Mouse (Mus musculus) megakaryocyte, embryonic 14.5 days (primary cell): Measurements from ENCODE around the gene Slc38a6. TPM values are rescaled to one million over a fixed set of nuclear protein-coding genes. Genes with fewer than 3 reads are reported as not detected.

Source experiments
- H3K27me3 ChIP-seq: replicated peaks from 2 replicates; pipeline ENCODE3; 2012; ENCODE audit warnings: inconsistent platforms
- H3K36me3 ChIP-seq: replicated peaks from 2 replicates; pipeline ENCODE3; 2012; ENCODE audit warnings: low read length, inconsistent platforms, mixed read lengths
- H3K4me1 ChIP-seq: 2 replicates; pipeline ENCODE4 v1.6.1; 2012; ENCODE audit warnings: inconsistent platforms
- H3K4me3 ChIP-seq: replicated peaks from 2 replicates; pipeline ENCODE3; 2012; ENCODE audit warnings: moderate library complexity, mild to moderate bottlenecking, inconsistent platforms
- H3K9me3 ChIP-seq: 2 replicates; pipeline ENCODE4 v1.6.1; 2012; ENCODE audit warnings: inconsistent platforms
- FLI1 ChIP-seq: IDR thresholded peaks from 2 replicates; pipeline ENCODE4 v1.6.1; 2012; ENCODE audit warnings: low read length, inconsistent platforms, mixed read lengths
- GATA1 ChIP-seq: IDR thresholded peaks from 3 replicates; pipeline ENCODE4 v1.6.1; 2012; ENCODE audit warnings: mixed read lengths, low read length, inconsistent platforms, borderline replicate concordance
- polyA plus RNA-seq: library from polyadenylated mRNA; stranded (reverse); fragments of >175 nt; gene quantifications from 2 replicates; pipeline ENCODE4 v1.2.3, GENCODE M21; 2012; ENCODE audit warnings: low replicate concordance; ENCODE audit not compliant: insufficient read depth

Slc38a6 gene
- polyA plus RNA-seq, 1 experiment: 2.8 TPM

DNA sequence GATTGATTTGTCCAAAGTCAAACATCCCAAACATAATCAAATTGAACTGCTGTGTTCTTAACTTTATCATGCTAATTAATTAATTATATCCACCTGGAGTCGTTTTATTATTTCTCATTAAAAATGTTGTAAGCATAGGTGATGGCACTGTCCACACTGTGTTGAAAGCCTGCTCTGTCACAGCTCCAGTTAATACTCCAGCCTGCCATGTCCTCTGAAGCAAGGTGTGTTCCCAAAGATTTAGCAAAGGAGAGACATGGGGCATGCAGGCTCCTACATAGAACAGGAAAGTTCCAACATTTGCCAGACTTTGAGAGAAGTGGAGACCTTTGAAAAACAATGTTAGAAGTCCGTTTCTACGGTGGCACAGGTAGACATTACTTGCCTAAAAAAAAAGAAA, 77.4 kb downstream of the Slc38a6 start:
- Histone ChIP-seq H3K36me3 (peaks cover 7% of the 10 kb centered on the region), H3K9me3 (no peaks in the 10 kb centered on the region), H3K4me3 (no peak overlapping the region), H3K4me1 (peaks cover 10% of the 10 kb centered on the region), H3K27me3 (peaks cover 18% of the 10 kb centered on the region)
- no peak for TF ChIP-seq GATA1
- TF ChIP-seq FLI1: no peak

DNA sequence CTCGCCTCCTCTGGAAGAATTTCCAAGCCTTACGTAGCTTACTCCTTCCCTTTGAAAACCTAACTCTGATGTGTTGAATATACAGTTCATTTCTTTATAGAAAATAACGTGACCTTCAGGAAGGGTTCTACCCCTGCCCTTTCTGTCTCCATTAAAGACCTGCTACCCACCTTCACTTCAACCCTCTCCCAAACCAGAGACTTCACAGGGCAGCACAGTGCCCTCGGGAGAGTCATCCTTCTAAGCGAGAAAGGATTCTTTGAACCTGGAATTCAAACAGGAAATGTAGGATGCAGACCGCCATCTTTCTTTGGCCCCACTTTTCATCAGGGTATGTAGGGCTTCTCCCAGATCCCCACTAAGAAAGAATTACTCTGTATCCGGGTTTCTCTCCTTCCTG, 80.0 kb downstream of the Slc38a6 start:
- no peaks in the 10 kb centered on the region for H3K36me3 ChIP-seq
- H3K9me3 ChIP-seq: no peaks in the 10 kb centered on the region
- TF ChIP-seq FLI1: no peak
- H3K27me3 ChIP-seq: peaks cover 33% of the 10 kb centered on the region
- no peak overlapping the region for H3K4me3 ChIP-seq
- no peaks in the 10 kb centered on the region; the same call in 1 of the 2 replicates for H3K4me1 ChIP-seq

DNA sequence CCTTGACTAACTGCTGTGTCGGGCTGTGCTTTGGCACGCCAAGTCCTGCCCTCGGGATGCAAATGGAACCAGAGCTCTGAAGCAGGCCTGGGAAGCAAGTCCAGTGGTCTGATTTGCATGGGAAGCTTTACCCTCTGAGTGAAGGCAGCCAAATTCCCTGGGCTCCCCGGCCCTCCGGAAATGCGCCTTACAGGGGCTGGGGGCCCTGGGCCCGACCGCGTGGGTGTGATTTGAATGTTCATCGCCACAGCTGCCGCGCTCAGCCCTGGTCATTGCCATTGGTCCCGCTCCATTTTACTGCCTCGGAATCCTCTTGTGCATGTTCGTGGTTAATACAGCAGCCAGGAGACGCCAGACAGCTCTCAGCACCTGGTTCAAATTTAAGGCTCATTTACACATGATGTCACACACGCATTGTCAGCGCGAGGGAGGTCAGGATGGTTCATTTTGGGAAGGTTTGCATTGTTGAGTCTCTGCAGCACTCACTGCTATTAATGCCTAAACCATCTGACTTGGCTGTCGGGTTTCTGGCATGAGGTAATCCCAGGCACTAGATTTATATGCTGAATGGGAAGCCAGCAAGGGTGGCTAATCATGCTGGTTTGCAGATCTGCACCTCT, 81.0 kb downstream of the Slc38a6 start:
- Histone ChIP-seq H3K27me3 (peaks cover 33% of the 10 kb centered on the region), H3K4me1 (peaks cover 6% of the 10 kb centered on the region), H3K36me3 (no peaks in the 10 kb centered on the region), H3K4me3 (no peak overlapping the region), H3K9me3 (no peaks in the 10 kb centered on the region)
- TF ChIP-seq GATA1 (no peak), FLI1 (no peak)

DNA sequence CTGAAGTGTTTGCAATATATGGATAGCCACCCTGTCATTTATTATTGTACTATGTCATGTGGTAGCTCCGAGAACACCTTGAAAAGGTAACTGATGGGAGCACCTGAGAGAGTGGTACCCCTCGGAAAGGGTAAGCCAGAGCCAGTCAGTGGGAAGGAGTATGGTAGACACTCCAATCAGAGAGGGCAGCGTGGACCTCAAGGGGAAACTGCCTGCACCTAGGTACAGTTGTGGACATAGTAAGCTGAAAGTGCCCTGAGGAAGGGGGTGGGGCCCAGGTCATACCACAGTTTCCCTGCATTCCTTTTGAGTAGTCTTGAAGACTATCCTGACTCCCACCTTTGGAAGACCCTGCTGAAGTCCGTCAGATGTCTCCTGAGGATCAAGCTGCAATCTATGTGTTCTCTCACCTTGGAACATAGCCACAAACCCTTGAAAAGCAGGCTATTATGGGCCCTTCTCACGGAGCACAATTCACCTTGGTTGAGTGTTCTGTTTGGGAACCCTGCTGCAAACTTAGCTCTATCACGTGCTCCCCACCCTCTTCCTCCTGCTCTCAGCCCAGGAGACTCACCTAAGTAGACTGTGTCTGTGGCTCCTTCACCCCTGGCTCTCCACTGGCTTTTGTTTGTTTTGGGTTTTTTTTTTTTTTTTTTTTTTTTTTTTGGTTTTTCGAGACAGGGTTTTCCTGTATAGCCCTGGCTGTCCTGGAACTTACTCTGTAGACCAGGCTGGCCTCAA, 82.5 kb downstream of the Slc38a6 start:
- Histone ChIP-seq H3K27me3 (peaks cover 33% of the 10 kb centered on the region), H3K36me3 (no peaks in the 10 kb centered on the region), H3K9me3 (no peaks in the 10 kb centered on the region), H3K4me1 (peaks cover 6% of the 10 kb centered on the region), H3K4me3 (no peak overlapping the region)
- no peak for TF ChIP-seq GATA1

DNA sequence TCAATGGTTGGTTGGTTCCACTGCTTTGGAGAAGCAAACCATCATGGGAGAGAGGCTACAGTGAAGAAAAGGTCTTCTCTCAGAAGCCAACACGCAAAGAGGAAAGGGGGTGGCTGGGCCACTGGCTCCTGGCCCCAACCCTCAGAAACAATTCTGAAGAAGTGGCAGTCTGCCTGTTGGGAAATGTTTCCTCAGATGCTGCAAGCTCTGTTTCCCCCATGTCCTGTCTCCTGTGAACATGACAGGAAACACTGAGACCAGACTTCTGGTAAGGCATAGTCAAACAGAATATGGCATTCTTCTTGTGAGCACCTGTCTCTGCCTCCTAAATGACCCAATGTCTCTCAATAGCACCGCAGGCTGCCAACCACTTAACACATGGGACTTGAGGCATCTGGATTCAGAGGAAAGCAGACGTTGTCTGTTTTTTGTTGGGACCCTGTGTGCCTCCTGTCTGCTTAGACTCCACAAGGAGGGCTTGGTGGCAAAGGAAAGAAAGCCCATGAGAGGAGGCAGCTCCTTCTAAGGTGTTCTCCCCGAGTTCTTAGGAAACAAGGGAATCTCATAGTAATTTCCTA, 83.9 kb downstream of the Slc38a6 start:
- peaks cover 35% of the 10 kb centered on the region for H3K27me3 ChIP-seq
- no peaks in the 10 kb centered on the region for H3K36me3 ChIP-seq
- H3K4me3 ChIP-seq: no peak overlapping the region
- peaks cover 6% of the 10 kb centered on the region for H3K4me1 ChIP-seq
- TF ChIP-seq FLI1: no peak
- no peak for TF ChIP-seq GATA1
- H3K9me3 ChIP-seq: no peaks in the 10 kb centered on the region

DNA sequence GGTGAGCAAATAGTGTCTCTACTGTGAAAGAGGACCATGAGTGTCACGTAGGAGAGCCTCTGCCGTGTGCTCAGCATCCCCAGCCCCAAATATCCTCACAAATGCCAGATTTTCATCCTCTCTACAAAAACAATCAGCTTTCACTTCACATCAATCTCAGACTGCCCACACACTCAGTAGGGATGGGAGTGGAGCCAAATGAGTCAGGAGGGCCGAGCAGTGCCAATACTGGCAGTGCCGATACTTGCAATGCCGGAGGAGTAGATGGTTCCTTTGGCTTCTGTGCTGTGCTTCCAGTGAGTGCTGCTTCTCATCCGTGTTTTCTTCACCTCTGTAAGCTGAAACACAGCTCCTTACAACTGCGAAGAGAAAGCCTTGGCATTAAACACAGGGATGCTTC, 84.6 kb downstream of the Slc38a6 start:
- no peak for TF ChIP-seq GATA1
- no peak for TF ChIP-seq FLI1
- Histone ChIP-seq H3K4me3 (no peak overlapping the region), H3K36me3 (no peaks in the 10 kb centered on the region), H3K4me1 (peaks cover 6% of the 10 kb centered on the region), H3K27me3 (peaks cover 42% of the 10 kb centered on the region), H3K9me3 (no peaks in the 10 kb centered on the region)

DNA sequence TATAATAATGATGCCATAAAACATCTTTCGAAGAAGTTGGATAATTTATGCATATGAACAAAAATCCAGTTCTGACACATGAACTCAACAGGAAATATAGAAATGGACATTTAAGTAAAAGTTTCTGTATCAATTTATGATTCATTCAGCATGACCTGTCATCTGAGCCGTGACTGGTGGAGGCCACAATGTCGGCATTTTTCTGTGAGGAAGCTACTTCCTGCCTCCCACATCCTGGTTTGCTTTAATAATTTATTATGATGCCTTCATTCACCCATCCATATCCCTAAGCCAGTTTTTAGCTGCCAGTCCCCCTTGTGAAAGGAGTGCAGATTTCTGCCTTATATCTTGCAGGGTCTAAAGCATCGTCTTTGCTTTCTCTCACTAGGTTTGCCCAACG, 91.4 kb downstream of the Slc38a6 start:
- no peak overlapping the region for H3K4me3 ChIP-seq
- no peaks in the 10 kb centered on the region for H3K9me3 ChIP-seq
- peaks cover 35% of the 10 kb centered on the region for H3K4me1 ChIP-seq
- no peaks in the 10 kb centered on the region for H3K36me3 ChIP-seq
- peaks cover 11% of the 10 kb centered on the region for H3K27me3 ChIP-seq
- no peak for TF ChIP-seq FLI1
- TF ChIP-seq GATA1: no peak

DNA sequence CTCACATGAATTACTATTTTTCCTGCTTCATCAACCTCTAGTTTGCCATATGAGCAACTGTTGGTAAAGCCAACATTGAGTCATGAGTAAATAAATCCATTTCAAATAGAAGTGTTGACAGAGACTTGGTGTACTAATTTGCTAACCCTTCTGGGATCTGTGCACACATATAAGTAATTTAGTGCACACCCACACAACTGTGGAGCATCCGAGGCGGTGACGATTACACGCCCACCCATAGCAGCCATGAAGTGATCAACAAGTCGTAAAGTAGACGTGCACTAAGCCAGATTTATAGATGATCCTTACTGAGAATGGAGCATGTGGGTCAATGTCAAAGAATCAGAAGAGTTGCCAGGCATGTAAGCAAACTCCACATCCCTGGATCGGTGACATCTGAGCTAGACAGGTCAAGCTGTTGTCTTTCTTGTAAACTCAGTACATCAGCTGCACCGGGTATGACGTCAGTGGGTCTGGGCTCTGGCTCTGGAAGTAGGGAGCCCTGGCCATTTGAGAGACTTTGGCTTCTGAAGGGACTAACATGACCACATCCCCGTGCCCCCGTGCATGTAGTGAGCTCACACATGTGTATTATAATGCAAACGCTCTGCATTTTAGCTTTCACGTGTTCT, 92.3 kb downstream of the Slc38a6 start:
- peaks cover 16% of the 10 kb centered on the region for H3K27me3 ChIP-seq
- no peak overlapping the region for H3K4me3 ChIP-seq
- no peaks in the 10 kb centered on the region for H3K9me3 ChIP-seq
- peaks cover 44% of the 10 kb centered on the region for H3K4me1 ChIP-seq
- TF ChIP-seq FLI1: no peak
- no peaks in the 10 kb centered on the region for H3K36me3 ChIP-seq

DNA sequence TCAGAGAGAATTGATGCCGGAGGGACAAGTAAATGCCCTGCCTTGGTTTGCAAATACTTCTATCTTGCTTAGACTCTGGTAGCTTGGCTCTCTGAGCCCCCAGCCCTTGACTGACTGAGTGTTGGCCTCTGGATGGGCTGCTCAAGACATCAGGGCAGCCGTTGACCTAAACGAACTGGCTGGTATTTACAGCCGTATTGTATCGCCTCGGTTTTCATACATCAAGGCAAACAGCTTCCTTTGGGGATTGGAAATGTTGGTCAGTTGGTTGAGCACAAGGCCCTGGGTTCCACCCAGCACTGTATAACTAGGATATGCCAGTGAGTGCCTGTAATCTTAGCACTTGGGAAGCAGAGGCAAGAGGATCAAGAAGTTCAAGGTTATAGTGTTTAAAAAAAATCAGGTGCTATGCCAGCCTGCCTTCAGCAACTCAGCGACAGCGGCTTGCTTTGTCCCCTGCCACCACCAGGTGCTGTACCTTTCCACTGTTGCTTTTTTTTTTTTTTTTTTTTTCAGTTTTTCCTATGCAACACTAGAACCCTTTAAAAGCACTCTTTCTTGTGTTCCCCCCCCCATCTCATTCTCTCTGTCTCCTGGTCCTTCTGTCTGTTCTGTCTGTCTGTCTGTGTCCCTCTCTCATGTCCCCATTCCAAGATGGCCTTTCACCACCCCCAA, 94.2 kb downstream of the Slc38a6 start:
- Histone ChIP-seq H3K4me1 (peaks cover 63% of the 10 kb centered on the region), H3K9me3 (no peaks in the 10 kb centered on the region), H3K27me3 (peaks cover 10% of the 10 kb centered on the region), H3K4me3 (no peak overlapping the region), H3K36me3 (no peaks in the 10 kb centered on the region)
- TF ChIP-seq FLI1 (no peak), GATA1 (no peak)

DNA sequence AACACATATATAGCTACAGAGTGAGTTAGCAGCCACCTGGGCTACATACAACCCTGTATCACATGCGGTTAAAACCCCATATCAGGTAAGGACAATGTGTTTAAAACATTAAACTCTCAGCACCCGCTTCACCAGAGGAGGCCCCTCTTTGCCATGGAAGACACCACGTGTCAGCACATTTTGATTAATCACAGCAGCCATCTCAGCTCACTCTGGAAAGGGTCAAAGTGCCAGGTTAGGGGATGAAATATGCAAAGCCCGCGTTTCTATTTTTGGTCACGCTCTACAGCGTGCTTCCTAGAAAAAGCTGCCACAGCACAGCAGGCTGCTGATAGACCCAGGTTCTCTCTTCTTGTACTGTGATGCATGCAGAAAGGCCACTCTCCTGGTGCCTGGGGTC, 94.9 kb downstream of the Slc38a6 start:
- no peak overlapping the region for H3K4me3 ChIP-seq
- H3K9me3 ChIP-seq: no peaks in the 10 kb centered on the region
- peaks cover 10% of the 10 kb centered on the region for H3K27me3 ChIP-seq
- H3K36me3 ChIP-seq: no peaks in the 10 kb centered on the region
- peaks cover 70% of the 10 kb centered on the region for H3K4me1 ChIP-seq
- no peak for TF ChIP-seq GATA1
- no peak for TF ChIP-seq FLI1
